Mouse (Mus musculus) urinary bladder, postnatal 25 days (tissue): ENCODE data around the gene Pstk.
"Not testable (repeated sequence)": the region's sequence is repeated elsewhere in the genome, so short reads cannot be mapped to it uniquely, and the experiment has no call there.

Experiments used
- DNase-seq: peaks from one replicate; pipeline ENCODE4 v3.0.0; 2022; ENCODE audit warnings: low spot score

The Pstk gene

GRCm38 (mm10) chr7:131416742-131417141, 45.8 kb downstream of the Pstk start:
- DNase-seq = not testable (repeated sequence)

GRCm38 (mm10) chr7:131417605-131418004, 46.7 kb downstream of the Pstk start:
- DNase-seq = no peak

DNA sequence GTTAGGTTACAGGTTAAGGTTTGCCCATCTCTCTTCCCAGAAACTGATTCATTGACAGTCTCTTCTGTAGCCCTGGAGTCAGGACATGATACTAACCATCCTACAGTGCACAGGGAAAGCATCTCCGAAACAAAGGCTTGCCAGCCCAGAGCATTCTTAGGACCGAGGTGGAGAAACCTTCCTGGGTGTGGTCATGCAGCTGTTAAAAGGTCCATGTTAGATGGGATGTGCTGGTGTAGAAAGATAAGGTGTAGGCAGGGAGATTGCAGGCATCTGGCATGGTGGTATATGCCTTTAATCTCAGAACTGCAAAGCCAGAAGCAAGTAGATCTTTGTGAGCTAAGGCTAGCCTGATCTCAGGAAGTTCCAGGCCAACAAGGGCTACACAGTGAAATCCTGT, 54.0 kb downstream of the Pstk start:
- no peak for DNase-seq

- DNase-seq = no peak
These were observed 56.4 kb downstream of the Pstk start for GRCm38 (mm10) chr7:131427331-131427730.

- DNase-seq = no peak
These were observed 61.3 kb downstream of the Pstk start for GRCm38 (mm10) chr7:131432244-131432643.

GRCm38 (mm10) chr7:131434276-131434675, 63.3 kb downstream of the Pstk start:
- no peak for DNase-seq

GRCm38 (mm10) chr7:131437051-131437450, 66.1 kb downstream of the Pstk start:
- DNase-seq = no peak
